Mouse (Mus musculus): ENCODE data around the gene Npas4.

GRCm38 (mm10) chr19:5021416-5021815, 31.3 kb upstream of the Npas4 start:
- TF ChIP-seq POLR2A (IDR thresholded peaks at IDR 0.05; ENCODE audit: low read depth, low read length) (no peak), CTCF (IDR thresholded peaks at IDR 0.05; ENCODE audit: borderline replicate concordance, insufficient read depth, low read length) (no peak)

All from embryonic fibroblast, embryonic 13.5 days (primary cell).